Mouse (Mus musculus): ENCODE measurements around the gene Fam213a.

DNA sequence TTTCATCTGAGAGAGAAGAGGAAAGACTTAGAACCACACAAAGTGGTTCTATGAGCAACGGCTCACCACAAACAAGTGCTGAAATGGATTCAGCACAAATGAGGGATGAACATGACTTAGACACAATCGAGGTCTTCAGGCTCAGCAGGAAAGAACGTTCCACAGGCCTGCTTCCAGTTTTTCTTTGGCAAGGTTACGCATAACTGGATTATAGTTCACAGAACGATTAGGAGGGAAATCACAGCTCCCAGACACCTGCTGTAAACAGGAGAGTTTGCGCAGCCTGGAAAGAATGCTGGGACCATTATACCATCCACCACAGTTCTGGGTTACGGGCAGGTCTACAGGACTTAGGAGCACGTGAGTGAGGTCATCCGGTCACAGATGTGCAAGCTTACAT, 7.9 kb downstream of the Fam213a start:
- TF ChIP-seq CTCF (IDR thresholded peaks at IDR 0.05; ENCODE audit: low read depth), result no peak
- TF ChIP-seq EP300 (optimal IDR thresholded peaks at IDR 0.05), result no peak
